Mouse (Mus musculus) MEL (cell line): Measurements from ENCODE around the gene Fxyd5.

ENCODE experiments used
- BHLHE40 ChIP-seq: IDR thresholded peaks from 2 replicates; pipeline ENCODE4 v1.6.1; 2012; ENCODE audit warnings: low read depth, mild to moderate bottlenecking, inconsistent platforms, low read length, improper control_type of control experiment, borderline replicate concordance
- CHD1 ChIP-seq: IDR thresholded peaks from 2 replicates; pipeline ENCODE4 v1.6.1; 2012; ENCODE audit warnings: low read depth, mild to moderate bottlenecking, inconsistent platforms, low read length, improper control_type of control experiment
- CTCF ChIP-seq, 3 experiments: IDR thresholded peaks in 2 of 3; conservative IDR thresholded peaks in 1 of 3; 2 replicates each; pipeline ENCODE4 v1.5.1; 2011 to 2012; ENCODE audit warnings: low read length in 3 of 3, low read depth in 2 of 3, mild to moderate bottlenecking in 2 of 3, improper control_type of control experiment in 1 of 3, inconsistent platforms in 1 of 3, mixed read lengths in 1 of 3, moderate library complexity in 1 of 3; ENCODE audit not compliant: control insufficient read depth in 1 of 3, insufficient read depth in 1 of 3, poor library complexity in 1 of 3, severe bottlenecking in 1 of 3
- EP300 ChIP-seq, 2 experiments: IDR thresholded peaks; 2 replicates each; pipeline ENCODE4 v1.6.1; 2011; ENCODE audit warnings: improper control_type of control experiment in 2 of 2, low read length in 2 of 2, low read depth in 1 of 2, mild to moderate bottlenecking in 1 of 2
- GATA1 ChIP-seq: IDR thresholded peaks from 2 replicates; pipeline ENCODE4 v1.6.1; 2011; ENCODE audit warnings: low read depth, low read length, improper control_type of control experiment
- MAX ChIP-seq: IDR thresholded peaks from 2 replicates; pipeline ENCODE4 v1.6.1; 2011; ENCODE audit warnings: low read length, improper control_type of control experiment
- MXI1 ChIP-seq: IDR thresholded peaks from 2 replicates; pipeline ENCODE4 v1.6.1; 2011; ENCODE audit warnings: mild to moderate bottlenecking, low read depth, low read length, improper control_type of control experiment
- POLR2A ChIP-seq, 2 experiments: IDR thresholded peaks; 2 replicates each; pipeline ENCODE4 v1.6.1; 2011 to 2012; ENCODE audit warnings: low read length in 2 of 2, mild to moderate bottlenecking in 2 of 2, control low read depth in 1 of 2, improper control_type of control experiment in 1 of 2, low read depth in 1 of 2, moderate library complexity in 1 of 2; ENCODE audit not compliant: control insufficient read depth in 1 of 2, insufficient read depth in 1 of 2, poor library complexity in 1 of 2

DNA sequence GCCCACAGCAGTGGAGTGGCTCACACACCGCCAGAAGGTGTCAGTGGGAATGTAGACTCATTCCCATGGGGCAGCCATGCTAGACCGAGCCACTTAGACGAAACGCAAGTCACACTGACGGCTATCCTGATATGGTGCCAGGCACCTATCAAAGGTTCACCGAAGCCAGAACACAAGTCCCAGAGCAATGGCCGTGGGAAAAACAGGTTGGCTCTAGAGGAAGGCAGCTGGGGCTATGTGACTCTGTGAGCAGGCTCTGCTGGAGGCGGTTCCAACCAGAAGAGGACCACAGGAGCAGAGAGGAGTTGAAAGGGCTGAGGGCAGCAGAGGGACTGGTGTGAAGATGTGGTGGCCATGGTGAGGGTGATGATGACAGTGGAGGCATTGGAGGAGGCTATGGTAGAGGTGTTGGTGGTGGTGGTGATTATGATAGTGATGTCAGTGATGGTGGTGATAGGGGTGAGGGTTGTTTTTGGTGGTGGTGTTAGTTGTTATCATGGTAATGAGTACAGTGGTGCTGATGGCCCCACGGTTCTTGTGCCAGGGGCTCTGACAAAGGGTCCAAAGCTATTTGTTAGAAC is 44.0 kb upstream of the Fxyd5 start:
- TF ChIP-seq EP300 (IDR thresholded peaks at IDR 0.05; ENCODE audit: low read depth in 1 of 2, low read length in 2 of 2), result no peak
- no peak for TF ChIP-seq CHD1
- no peak for TF ChIP-seq POLR2A (IDR thresholded peaks at IDR 0.05; ENCODE audit: control insufficient read depth in 1 of 2, insufficient read depth in 1 of 2, low read depth in 1 of 2, low read length in 2 of 2, poor library complexity in 1 of 2)
- no peak for TF ChIP-seq MXI1
- TF ChIP-seq MAX, result no peak
- no peak for TF ChIP-seq CTCF (IDR thresholded peaks at IDR 0.05 in 2 of 3, conservative IDR thresholded peaks at IDR 0.05 in 1 of 3; ENCODE audit: control insufficient read depth in 1 of 3, insufficient read depth in 1 of 3, low read depth in 2 of 3, low read length in 3 of 3, poor library complexity in 1 of 3, severe bottlenecking in 1 of 3)
- no peak for TF ChIP-seq GATA1
- TF ChIP-seq BHLHE40, result no peak
